Mouse (Mus musculus) CH12.LX (cell line): ENCODE measurements around the gene Rps5. TPM values are rescaled to one million over a fixed set of nuclear protein-coding genes. Genes with fewer than 3 reads are reported as not detected.

Experiments used
- DNase-seq: peaks from one replicate; pipeline ENCODE4 v3.0.0-alpha.2; 2013; ENCODE audit errors: extremely low read depth
- H3K27ac ChIP-seq: 2 replicates; pipeline ENCODE4 v1.5.1; 2012; ENCODE audit warnings: low read depth, mild to moderate bottlenecking, control low read depth, moderate library complexity; ENCODE audit not compliant: insufficient read depth
- H3K27me3 ChIP-seq: replicated peaks from 2 replicates; pipeline ENCODE3; 2012; ENCODE audit warnings: inconsistent platforms
- H3K36me3 ChIP-seq, 2 experiments: replicated peaks in 1 of 2; 2 replicates each; pipeline versions ENCODE3 to v1.6.1; 2012; ENCODE audit warnings: inconsistent platforms in 1 of 2, low read length in 1 of 2, mild to moderate bottlenecking in 1 of 2, mixed read lengths in 1 of 2, moderate library complexity in 1 of 2; ENCODE audit not compliant: control insufficient read depth in 1 of 2, insufficient read depth in 1 of 2
- H3K4me1 ChIP-seq, 2 experiments: 2 replicates each; pipeline ENCODE4 v1.6.1; 2012; ENCODE audit warnings: inconsistent platforms in 1 of 2, moderate library complexity in 1 of 2; ENCODE audit not compliant: insufficient read depth in 2 of 2, control insufficient read depth in 1 of 2
- H3K4me2 ChIP-seq: 2 replicates; pipeline ENCODE4 v1.6.1; 2012; ENCODE audit warnings: low read depth, mild to moderate bottlenecking, control low read depth; ENCODE audit not compliant: poor library complexity, insufficient read depth, severe bottlenecking
- H3K4me3 ChIP-seq, 3 experiments: fragments of 150-350 bp in 1 of 3; sonication (generic) in 1 of 3; replicated peaks in 1 of 3; 2 replicates each; pipeline versions ENCODE3 to v1.5.1; 2011 to 2012; ENCODE audit warnings: low read depth in 2 of 3, low read length in 2 of 3, mild to moderate bottlenecking in 2 of 3, moderate library complexity in 2 of 3, control low read depth in 1 of 3, improper control_type of control experiment in 1 of 3, inconsistent platforms in 1 of 3, mixed read lengths in 1 of 3; ENCODE audit not compliant: poor library complexity in 1 of 3
- H3K79me2 ChIP-seq: replicated peaks from 2 replicates; pipeline ENCODE4 v1.6.1; 2012; ENCODE audit warnings: mild to moderate bottlenecking, moderate library complexity; ENCODE audit not compliant: control insufficient read depth, poor library complexity, insufficient read depth, severe bottlenecking; ENCODE audit errors: extremely low read depth
- H3K9ac ChIP-seq: 2 replicates; pipeline ENCODE4 v1.6.1; 2012; ENCODE audit warnings: low read depth, mild to moderate bottlenecking, control low read depth, moderate library complexity; ENCODE audit not compliant: insufficient read depth
- H3K9me3 ChIP-seq: replicated peaks from 2 replicates; pipeline ENCODE3; 2012; ENCODE audit warnings: low read length, inconsistent platforms, mixed read lengths
- CTCF ChIP-seq, 2 experiments: IDR thresholded peaks in 1 of 2; conservative IDR thresholded peaks in 1 of 2; 2 replicates each; pipeline ENCODE4 v1.5.1; 2011 to 2012; ENCODE audit warnings: low read depth in 2 of 2, low read length in 2 of 2, improper control_type of control experiment in 1 of 2, inconsistent platforms in 1 of 2, mild to moderate bottlenecking in 1 of 2, moderate library complexity in 1 of 2
- E2F4 ChIP-seq: IDR thresholded peaks from 2 replicates; pipeline ENCODE4 v1.6.1; 2011; ENCODE audit warnings: low read depth, low read length, improper control_type of control experiment; ENCODE audit not compliant: insufficient replicate concordance
- EP300 ChIP-seq: IDR thresholded peaks from 2 replicates; pipeline ENCODE4 v1.6.1; 2011; ENCODE audit warnings: low read length, improper control_type of control experiment
- ETS1 ChIP-seq: conservative IDR thresholded peaks from 2 replicates; pipeline ENCODE4 v1.6.1; 2012; ENCODE audit warnings: low read depth, mild to moderate bottlenecking, inconsistent platforms, low read length, improper control_type of control experiment, moderate library complexity
- GABPA ChIP-seq: IDR thresholded peaks from 2 replicates; pipeline ENCODE4 v1.6.1; 2012; ENCODE audit warnings: low read depth, low read length, improper control_type of control experiment, inconsistent platforms; ENCODE audit not compliant: insufficient replicate concordance
- IRF4 ChIP-seq: IDR thresholded peaks from 2 replicates; pipeline ENCODE4 v1.6.1; 2014; ENCODE audit warnings: low read depth, mild to moderate bottlenecking, inconsistent platforms, low read length, improper control_type of control experiment
- JUN ChIP-seq: IDR thresholded peaks from 2 replicates; pipeline ENCODE4 v1.6.1; 2011; ENCODE audit warnings: low read depth, mild to moderate bottlenecking, low read length, improper control_type of control experiment, moderate library complexity; ENCODE audit not compliant: insufficient read depth
- MAFK ChIP-seq: IDR thresholded peaks from 2 replicates; pipeline ENCODE4 v1.6.1; 2011; ENCODE audit warnings: low read length, improper control_type of control experiment; ENCODE audit not compliant: insufficient replicate concordance
- MXI1 ChIP-seq: IDR thresholded peaks from 2 replicates; pipeline ENCODE4 v1.6.1; 2011; ENCODE audit warnings: mild to moderate bottlenecking, low read depth, low read length, improper control_type of control experiment
- MYC ChIP-seq: IDR thresholded peaks from 2 replicates; pipeline ENCODE4 v1.6.1; 2011; ENCODE audit warnings: low read depth, mild to moderate bottlenecking, improper control_type of control experiment, low read length
- NELFE ChIP-seq: IDR thresholded peaks from 2 replicates; pipeline ENCODE4 v1.6.1; 2011; ENCODE audit warnings: low read depth, low read length, improper control_type of control experiment
- PAX5 ChIP-seq: IDR thresholded peaks from 2 replicates; pipeline ENCODE4 v1.6.1; 2012; ENCODE audit warnings: low read length, inconsistent platforms, mixed read lengths
- POLR2AphosphoS2 ChIP-seq: IDR thresholded peaks from 2 replicates; pipeline ENCODE4 v1.6.1; 2011; ENCODE audit warnings: low read depth, low read length, improper control_type of control experiment
- RAD21 ChIP-seq: IDR thresholded peaks from 2 replicates; pipeline ENCODE4 v1.6.1; 2011; ENCODE audit warnings: low read depth, mild to moderate bottlenecking, low read length, improper control_type of control experiment, moderate library complexity
- SIN3A ChIP-seq: IDR thresholded peaks from 2 replicates; pipeline ENCODE4 v1.6.1; 2012; ENCODE audit warnings: low read length, improper control_type of control experiment, inconsistent platforms
- SMC3 ChIP-seq: IDR thresholded peaks from 2 replicates; pipeline ENCODE4 v1.6.1; 2011; ENCODE audit warnings: low read depth, low read length, improper control_type of control experiment
- USF1 ChIP-seq: IDR thresholded peaks from 2 replicates; pipeline ENCODE4 v1.6.1; 2014; ENCODE audit warnings: low read depth, mild to moderate bottlenecking, inconsistent platforms, low read length, improper control_type of control experiment
- ZC3H11A ChIP-seq: IDR thresholded peaks from 2 replicates; pipeline ENCODE4 v1.6.1; 2012; ENCODE audit warnings: low read depth, mild to moderate bottlenecking, inconsistent platforms, low read length, improper control_type of control experiment
- ZKSCAN1 ChIP-seq: IDR thresholded peaks from 2 replicates; pipeline ENCODE4 v1.6.1; 2012; ENCODE audit warnings: low read depth, inconsistent platforms, low read length, improper control_type of control experiment, borderline replicate concordance
- ZNF384 ChIP-seq: IDR thresholded peaks from 2 replicates; pipeline ENCODE4 v1.6.1; 2012; ENCODE audit warnings: low read depth, low read length, improper control_type of control experiment, inconsistent platforms
- dilution Hi-C: fragments of 300-500 bp; cut with MboI; formaldehyde crosslinking; loops from 2 replicates; pipeline ENCODE4 v1.14.3; 2020; ENCODE audit warnings: low sequenced_read_pairs; ENCODE audit not compliant: extremely low pct_unique_long_range_greater_than_20kb, extremely low pct_ligation_motif_present
- in situ Hi-C: fragments of 300-500 bp; cut with MboI; formaldehyde crosslinking; loops from 3 replicates; pipeline ENCODE4 v1.14.3; 2019; ENCODE audit warnings: low sequenced_read_pairs, low pct_ligation_motif_present, low pct_unique_long_range_greater_than_20kb, mixed read lengths
- polyA plus RNA-seq: library from polyadenylated mRNA; unstranded; fragments of >175 nt; gene quantifications from 2 replicates; pipeline ENCODE4 v1.2.1, GENCODE M21; 2012; ENCODE audit warnings: low read depth; ENCODE audit not compliant: insufficient read length
- total RNA-seq, 2 experiments: library from RNA; depleted of rRNA; stranded (reverse); fragments of 300-350 nt in 1 of 2; fragments of >200 nt in 1 of 2; gene quantifications; 2 replicates each; pipeline ENCODE4 v1.2.3; 2012 to 2014

Gene Rps5
- total and polyA plus RNA-seq, 3 experiments: 2,088 to 4,293 (median 4,026) TPM

DNA sequence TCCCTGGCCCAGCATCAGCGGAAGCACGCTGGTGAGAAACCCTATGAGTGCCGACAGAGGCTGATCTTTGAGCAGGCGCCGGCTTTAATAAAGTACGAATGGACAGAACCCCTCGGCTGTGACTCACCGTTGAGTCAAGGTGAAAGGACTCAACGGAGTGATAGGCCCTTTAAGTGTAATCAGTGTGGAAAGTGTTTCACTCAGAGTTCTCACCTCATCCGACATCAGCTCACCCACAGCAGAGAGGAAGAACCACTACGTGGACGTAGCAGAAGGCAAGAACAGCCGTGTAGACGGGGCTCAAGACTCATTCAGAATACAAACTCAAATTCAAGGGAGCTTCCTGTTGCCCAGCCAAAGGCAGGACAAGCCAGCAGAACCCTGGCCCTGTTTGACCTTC, 31.2 kb upstream of the Rps5 start:
- peaks cover 2 to 27% of the 10 kb centered on the region in 2 experiments; a peak in 3 of 4 replicates for H3K4me1 ChIP-seq
- no peak overlapping the region for H3K27ac ChIP-seq
- TF ChIP-seq RAD21: no peak
- no peak for TF ChIP-seq MYC
- TF ChIP-seq ZKSCAN1: no peak
- TF ChIP-seq USF1: no peak
- no peak for TF ChIP-seq SMC3
- no peak for TF ChIP-seq EP300
- no peak for TF ChIP-seq JUN
- no peak for TF ChIP-seq POLR2AphosphoS2
- TF ChIP-seq CTCF (conservative IDR thresholded peaks at IDR 0.05 in 1 of 2, IDR thresholded peaks at IDR 0.05 in 1 of 2; ENCODE audit: low read depth in 2 of 2, low read length in 2 of 2): no peak
- TF ChIP-seq NELFE: no peak
- no peak for TF ChIP-seq MXI1
- TF ChIP-seq PAX5: no peak
- no peak for TF ChIP-seq GABPA
- no peak for TF ChIP-seq E2F4
- TF ChIP-seq MAFK: no peak
- no peaks in the 10 kb centered on the region for H3K27me3 ChIP-seq
- no peaks in the 10 kb centered on the region for H3K79me2 ChIP-seq
- dilution Hi-C loops: no loop called here
- H3K9me3 ChIP-seq: no peaks in the 10 kb centered on the region
- no peak overlapping the region for H3K4me2 ChIP-seq
- H3K36me3 ChIP-seq: peaks cover 5 to 25% of the 10 kb centered on the region in 2 experiments
- in situ Hi-C loops: no loop called here
- DNase-seq: no peak
- no peak overlapping the region for H3K9ac ChIP-seq
- no peak overlapping the region for H3K4me3 ChIP-seq

DNA sequence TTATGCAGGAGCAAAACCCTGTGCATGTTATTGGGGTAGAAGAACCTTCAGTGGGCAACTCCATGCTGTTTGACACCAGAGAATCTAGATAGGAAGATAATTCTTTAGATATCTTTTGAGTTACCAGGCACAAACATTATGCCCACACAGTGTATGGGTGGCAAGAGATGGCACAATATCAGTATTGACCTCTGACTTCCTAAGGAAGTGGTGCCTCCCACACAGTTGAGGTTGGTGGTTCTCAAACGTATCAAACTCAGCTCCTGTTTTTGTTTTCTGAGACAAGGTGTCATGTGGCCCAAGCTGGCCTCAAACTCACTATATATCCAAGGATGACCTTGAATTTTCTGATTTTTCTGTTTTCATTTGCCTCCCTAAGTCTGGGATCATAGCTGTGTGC, 30.8 kb upstream of the Rps5 start:
- Histone ChIP-seq H3K4me2 (no peak overlapping the region), H3K79me2 (no peaks in the 10 kb centered on the region), H3K9me3 (no peaks in the 10 kb centered on the region), H3K4me3 (no peak overlapping the region), H3K9ac (no peak overlapping the region), H3K27me3 (no peaks in the 10 kb centered on the region), H3K36me3 (peaks cover 5 to 21% of the 10 kb centered on the region in 2 experiments), H3K4me1 (peaks cover 2 to 23% of the 10 kb centered on the region in 2 experiments; a peak in 3 of 4 replicates), H3K27ac (no peak overlapping the region)
- no peak for DNase-seq
- in situ Hi-C loops: no loop called here
- TF ChIP-seq ZNF384 (no peak), ZC3H11A (no peak), IRF4 (no peak), ETS1 (no peak), GABPA (no peak), ZKSCAN1 (no peak), NELFE (no peak), SIN3A (no peak), USF1 (no peak), PAX5 (no peak)
- dilution Hi-C loops: no loop called here
